Mouse (Mus musculus) brain, embryonic 18.5 days (tissue): ENCODE measurements around the gene Hmga2.
"Not testable (repeated sequence)": the region's sequence is repeated elsewhere in the genome, so short reads cannot be mapped to it uniquely, and the experiment has no call there.

Experiments
- DNase-seq: peaks from one replicate; pipeline ENCODE4 v3.0.0-alpha.2; 2012; ENCODE audit warnings: low read depth, low spot score

Hmga2 gene

DNA sequence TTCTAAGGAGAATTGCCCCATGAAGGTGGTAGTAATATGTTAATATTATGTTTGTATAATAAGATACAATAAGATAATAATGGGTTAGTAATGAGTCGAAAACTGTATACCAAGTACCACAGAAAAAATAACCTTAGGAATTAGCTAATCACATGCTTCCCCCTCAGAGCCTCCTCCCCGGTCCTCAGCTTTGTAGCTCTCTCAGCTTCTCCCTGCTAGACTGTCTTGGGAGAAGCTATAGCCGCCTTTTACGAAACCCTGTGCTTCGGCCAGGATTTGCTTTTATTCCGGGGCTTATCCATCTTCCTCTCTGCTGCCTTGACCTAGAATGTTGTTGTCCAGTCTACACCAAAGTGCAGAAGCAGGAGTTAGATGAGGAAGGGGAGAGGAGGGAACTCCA is 130.9 kb downstream of the Hmga2 start:
- DNase-seq = no peak

- no peak for DNase-seq
Observed at GRCm38 (mm10) chr10:120344558-120345318, 131.5 kb downstream of the Hmga2 start.

DNA sequence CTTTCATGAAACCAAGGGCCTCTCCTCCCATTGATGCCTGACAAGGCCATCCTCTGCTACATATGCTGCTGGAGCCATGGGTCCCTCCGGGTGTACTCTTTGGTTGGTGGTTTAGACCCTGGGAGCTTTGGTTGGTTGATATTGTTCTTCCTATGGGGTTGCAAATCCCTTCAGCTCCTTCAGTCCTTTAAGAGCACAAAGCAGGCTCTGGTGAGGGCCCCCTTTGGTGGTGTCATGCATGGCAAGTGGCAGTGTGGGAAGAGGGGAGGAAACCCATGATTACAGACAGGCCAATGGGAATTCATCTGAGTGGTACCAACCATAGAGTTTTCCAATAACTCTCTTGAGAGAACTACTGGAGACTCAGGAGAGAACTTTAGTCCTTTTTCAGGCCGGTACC is 136.4 kb downstream of the Hmga2 start:
- not testable (repeated sequence) for DNase-seq

GRCm38 (mm10) chr10:120339324-120339723 is 136.9 kb downstream of the Hmga2 start:
- no peak for DNase-seq

- no peak for DNase-seq
Observed at GRCm38 (mm10) chr10:120338841-120339240, 137.4 kb downstream of the Hmga2 start.

DNA sequence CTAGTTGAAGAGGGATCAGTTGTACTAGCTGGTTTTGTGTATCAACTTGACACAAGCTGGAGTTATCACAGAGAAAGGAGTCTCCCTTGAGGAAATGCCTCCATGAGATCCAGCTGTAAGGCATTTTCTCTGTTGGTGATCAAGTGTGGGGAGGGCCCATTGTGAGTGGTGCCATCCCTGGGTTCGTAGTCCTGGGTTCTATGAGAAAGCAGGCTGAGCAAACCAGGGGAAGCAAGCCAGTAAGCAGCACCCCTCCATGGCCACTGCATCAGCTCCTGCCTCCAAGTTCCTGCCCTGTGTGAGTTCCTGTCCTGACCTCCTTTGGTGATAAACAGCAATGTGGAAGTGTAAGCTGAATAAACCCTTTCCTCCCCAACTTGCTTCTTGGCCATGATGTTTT is 137.8 kb downstream of the Hmga2 start:
- not testable (repeated sequence) for DNase-seq

DNA sequence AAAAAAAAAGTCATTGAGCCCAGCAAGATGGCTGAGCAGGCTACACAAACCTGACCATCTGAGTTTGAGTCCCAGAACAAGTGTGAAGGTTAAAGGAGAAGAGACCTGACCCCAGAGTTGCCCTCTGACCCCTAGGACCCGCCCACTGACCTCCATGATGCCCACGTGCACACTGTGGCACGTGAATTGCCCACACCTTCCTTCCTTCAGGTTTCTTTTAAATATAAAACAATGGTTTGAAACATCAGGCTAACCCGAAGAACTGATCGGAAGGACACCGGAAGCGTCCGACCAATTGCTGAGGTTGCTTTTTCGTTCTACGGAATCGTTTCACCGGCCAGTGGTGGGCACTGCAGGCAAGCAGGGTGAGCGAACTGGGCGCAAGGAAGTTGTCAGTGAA is 148.3 kb downstream of the Hmga2 start:
- no peak for DNase-seq

GRCm38 (mm10) chr10:120323584-120324203 is 152.6 kb downstream of the Hmga2 start:
- no peak for DNase-seq

- no peak for DNase-seq
Observed at GRCm38 (mm10) chr10:120322815-120323214, 153.5 kb downstream of the Hmga2 start.

GRCm38 (mm10) chr10:120319614-120320013 is 156.7 kb downstream of the Hmga2 start:
- no peak for DNase-seq
